Mouse (Mus musculus): Measurements from ENCODE around the gene Klk1b27. TPM values are rescaled to one million over a fixed set of nuclear protein-coding genes. Genes with fewer than 3 reads are reported as not detected.

Gene Klk1b27
- polyA plus RNA-seq, 1 experiment from 2014 or later, result not detected

Other genes with a start within 250 kb of the Klk1b27 start
- gene Klk7, start 241.0 kb upstream of the Klk1b27 start, polyA plus RNA-seq (2014; fragmentation: Nextera tagmentation; extraction: Ambion mirVana), result not detected in 2 replicates
- not detected in 2 replicates for gene Klk6, start 227.8 kb upstream of the Klk1b27 start, polyA plus RNA-seq (2014; fragmentation: Nextera tagmentation; extraction: Ambion mirVana)
- not detected in 2 replicates for gene Klk5, start 210.3 kb upstream of the Klk1b27 start, polyA plus RNA-seq (2014; fragmentation: Nextera tagmentation; extraction: Ambion mirVana)
- gene Klk4, start 171.1 kb upstream of the Klk1b27 start, polyA plus RNA-seq (2014; fragmentation: Nextera tagmentation; extraction: Ambion mirVana), result 3.0 and 4.5 TPM in 2 replicates
- gene Klk15, start 118.5 kb upstream of the Klk1b27 start, polyA plus RNA-seq (2014; fragmentation: Nextera tagmentation; extraction: Ambion mirVana), result not detected in 2 replicates
- not detected in 2 replicates for gene Klk1b8, start 101.6 kb upstream of the Klk1b27 start, polyA plus RNA-seq (2014; fragmentation: Nextera tagmentation; extraction: Ambion mirVana)
- not detected in 2 replicates for gene Klk1b1, start 85.5 kb upstream of the Klk1b27 start, polyA plus RNA-seq (2014; fragmentation: Nextera tagmentation; extraction: Ambion mirVana)
- not detected in 2 replicates for gene Klk1b9, start 76.2 kb upstream of the Klk1b27 start, polyA plus RNA-seq (2014; fragmentation: Nextera tagmentation; extraction: Ambion mirVana)
- not detected in 2 replicates for gene Klk1b11, start 56.4 kb upstream of the Klk1b27 start, polyA plus RNA-seq (2014; fragmentation: Nextera tagmentation; extraction: Ambion mirVana)
- gene Klk1b26, start 40.1 kb upstream of the Klk1b27 start, polyA plus RNA-seq (2014; fragmentation: Nextera tagmentation; extraction: Ambion mirVana), result not detected in 2 replicates
- gene Klk1b21, start 50.0 kb downstream of the Klk1b27 start, polyA plus RNA-seq (2014; fragmentation: Nextera tagmentation; extraction: Ambion mirVana), result not detected in 2 replicates
- gene Klk1b22, start 60.4 kb downstream of the Klk1b27 start, polyA plus RNA-seq (2014; fragmentation: Nextera tagmentation; extraction: Ambion mirVana), result not detected in 2 replicates
- gene Klk1b16, start 84.5 kb downstream of the Klk1b27 start, polyA plus RNA-seq (2014; fragmentation: Nextera tagmentation; extraction: Ambion mirVana), result not detected in 2 replicates
- not detected in 2 replicates for gene Klk1b24, start 135.9 kb downstream of the Klk1b27 start, polyA plus RNA-seq (2014; fragmentation: Nextera tagmentation; extraction: Ambion mirVana)
- not detected in 2 replicates for gene Klk1b3, start 145.9 kb downstream of the Klk1b27 start, polyA plus RNA-seq (2014; fragmentation: Nextera tagmentation; extraction: Ambion mirVana)
- gene Klk1b4, start 155.1 kb downstream of the Klk1b27 start, polyA plus RNA-seq (2014; fragmentation: Nextera tagmentation; extraction: Ambion mirVana), result not detected in 2 replicates
- not detected in 2 replicates for gene Klk1b5, start 163.7 kb downstream of the Klk1b27 start, polyA plus RNA-seq (2014; fragmentation: Nextera tagmentation; extraction: Ambion mirVana)
- gene Klk1, start 173.1 kb downstream of the Klk1b27 start, polyA plus RNA-seq (2014; fragmentation: Nextera tagmentation; extraction: Ambion mirVana), result not detected in 2 replicates
- not detected in 2 replicates for gene Gm36864, start 183.9 kb downstream of the Klk1b27 start, polyA plus RNA-seq (2014; fragmentation: Nextera tagmentation; extraction: Ambion mirVana)
- gene 1700028J19Rik, start 194.4 kb downstream of the Klk1b27 start, polyA plus RNA-seq (2014; fragmentation: Nextera tagmentation; extraction: Ambion mirVana), result 1.6 and 1.8 TPM in 2 replicates
- gene 2410002F23Rik, start 194.4 kb downstream of the Klk1b27 start, polyA plus RNA-seq (2014; fragmentation: Nextera tagmentation; extraction: Ambion mirVana), result 180 and 185 TPM in 2 replicates
- not detected in 2 replicates for gene Acp4, start 205.1 kb downstream of the Klk1b27 start, polyA plus RNA-seq (2014; fragmentation: Nextera tagmentation; extraction: Ambion mirVana)
- not detected in 2 replicates for gene Gm15517, start 209.2 kb downstream of the Klk1b27 start, polyA plus RNA-seq (2014; fragmentation: Nextera tagmentation; extraction: Ambion mirVana)